Mouse (Mus musculus) ES-Bruce4 (cell line): ENCODE measurements around the gene Slmap. TPM values are rescaled to one million over a fixed set of nuclear protein-coding genes. Genes with fewer than 3 reads are reported as not detected.
"Not testable (repeated sequence)": the region's sequence is repeated elsewhere in the genome, so short reads cannot be mapped to it uniquely, and the experiment has no call there.

ENCODE experiments used
- H3K27ac ChIP-seq: 2 replicates; pipeline ENCODE4 v1.5.1; 2012; ENCODE audit warnings: low read length, inconsistent platforms; ENCODE audit not compliant: insufficient read depth
- H3K27me3 ChIP-seq: 2 replicates; pipeline ENCODE4 v1.6.1; 2012; ENCODE audit warnings: mild to moderate bottlenecking, low read length, inconsistent platforms; ENCODE audit not compliant: control insufficient read depth, poor library complexity, insufficient read depth, severe bottlenecking
- H3K36me3 ChIP-seq: 2 replicates; pipeline ENCODE4 v1.6.1; 2012; ENCODE audit warnings: inconsistent platforms, mild to moderate bottlenecking, low read length, moderate library complexity; ENCODE audit not compliant: control insufficient read depth, poor library complexity, insufficient read depth, severe bottlenecking
- H3K4me1 ChIP-seq: one replicate; pipeline ENCODE4 v1.8.1; 2011; ENCODE audit warnings: low read length; ENCODE audit not compliant: control insufficient read depth, insufficient read depth
- H3K4me3 ChIP-seq: 2 replicates; pipeline ENCODE4 v1.5.1; 2011; ENCODE audit warnings: low read depth, mild to moderate bottlenecking, low read length
- H3K9ac ChIP-seq: 2 replicates; pipeline ENCODE4 v1.6.1; 2012; ENCODE audit warnings: low read depth, mild to moderate bottlenecking, inconsistent platforms; ENCODE audit not compliant: poor library complexity, severe bottlenecking
- H3K9me3 ChIP-seq: replicated peaks from 2 replicates; pipeline ENCODE4 v1.6.1; 2012; ENCODE audit warnings: mild to moderate bottlenecking, low read length, inconsistent platforms; ENCODE audit not compliant: control insufficient read depth, poor library complexity, insufficient read depth, severe bottlenecking
- CTCF ChIP-seq: IDR thresholded peaks from one replicate; pipeline ENCODE4 v1.8.1; 2011; ENCODE audit warnings: low read depth, low read length
- EP300 ChIP-seq: IDR thresholded peaks from 2 replicates; pipeline ENCODE4 v1.6.1; 2011; ENCODE audit warnings: low read depth, low read length; ENCODE audit not compliant: insufficient read depth
- POLR2A ChIP-seq: IDR thresholded peaks from one replicate; pipeline ENCODE4 v1.8.1; 2011; ENCODE audit warnings: low read length; ENCODE audit not compliant: insufficient read depth
- polyA plus RNA-seq: library from polyadenylated mRNA; stranded (reverse); fragments of >200 nt; gene quantifications from 2 replicates; pipeline ENCODE4 v1.2.4, GENCODE M21; 2011; ENCODE audit warnings: low read depth; ENCODE audit not compliant: missing spikeins, insufficient read depth, insufficient read length

The Slmap gene
- polyA plus RNA-seq: 129 and 145 TPM in 2 replicates

GRCm38 (mm10) chr14:26534757-26535479 lies at the start of gene Slmap:
TSS of gene Slmap (minus strand) at chr14:26534931.
- Histone ChIP-seq H3K36me3 (no peaks in the 10 kb centered on the region), H3K9ac (peak within 1 kb of the TSS; percentile 87), H3K4me3 (peak within 1 kb of the TSS; percentile 62), H3K27me3 (no peaks in the 10 kb centered on the region), H3K9me3 (no peaks in the 10 kb centered on the region), H3K27ac (no peak within 1 kb of the TSS), H3K4me1 (no peaks in the 10 kb centered on the region)
- 0 out of 2 replicates have a peak, but pooled peaks have one; percentile 43 for TF ChIP-seq EP300
- peak; percentile 47 for TF ChIP-seq POLR2A
- TF ChIP-seq CTCF: no peak

GRCm38 (mm10) chr14:26583645-26584044 lies 48.9 kb upstream of the Slmap start:
- no peaks in the 10 kb centered on the region for H3K4me1 ChIP-seq
- no peaks in the 10 kb centered on the region for H3K36me3 ChIP-seq
- TF ChIP-seq POLR2A: no peak
- TF ChIP-seq CTCF: no peak
- TF ChIP-seq EP300: no peak
- H3K27me3 ChIP-seq: no peaks in the 10 kb centered on the region
- no peak overlapping the region for H3K4me3 ChIP-seq
- H3K9ac ChIP-seq: no peak overlapping the region
- H3K9me3 ChIP-seq: no peaks in the 10 kb centered on the region
- H3K27ac ChIP-seq: no peak overlapping the region

- H3K9me3 ChIP-seq: no peaks in the 10 kb centered on the region
- no peaks in the 10 kb centered on the region for H3K27me3 ChIP-seq
- TF ChIP-seq POLR2A (peak; percentile 51), CTCF (no peak), EP300 (0 out of 2 replicates have a peak, but pooled peaks have one; percentile 16)
- H3K9ac ChIP-seq: peak overlapping the region; percentile 77
- peak overlapping the region; percentile 76 for H3K4me3 ChIP-seq
- no peaks in the 10 kb centered on the region for H3K4me1 ChIP-seq
- no peaks in the 10 kb centered on the region for H3K36me3 ChIP-seq
- H3K27ac ChIP-seq: peak overlapping the region; percentile 27
Measured at GRCm38 (mm10) chr14:26579346-26580343, 44.9 kb upstream of the Slmap start.

- H3K9me3 ChIP-seq: no peaks in the 10 kb centered on the region
- no peak for TF ChIP-seq CTCF
- no peak for TF ChIP-seq POLR2A
- TF ChIP-seq EP300: no peak
- H3K9ac ChIP-seq: peak overlapping the region; percentile 77; the same call in 1 of the 2 replicates
- H3K27me3 ChIP-seq: no peaks in the 10 kb centered on the region
- peak overlapping the region; percentile 8; the same call in 1 of the 2 replicates for H3K27ac ChIP-seq
- H3K4me3 ChIP-seq: no peak overlapping the region
- H3K4me1 ChIP-seq: no peaks in the 10 kb centered on the region
- no peaks in the 10 kb centered on the region for H3K36me3 ChIP-seq
Measured at GRCm38 (mm10) chr14:26578791-26579191, 44.1 kb upstream of the Slmap start.

GRCm38 (mm10) chr14:26576255-26576780 lies 41.6 kb upstream of the Slmap start:
- no peak overlapping the region for H3K9ac ChIP-seq
- H3K27ac ChIP-seq: no peak overlapping the region
- H3K4me3 ChIP-seq: no peak overlapping the region
- H3K9me3 ChIP-seq: no peaks in the 10 kb centered on the region
- H3K27me3 ChIP-seq: no peaks in the 10 kb centered on the region
- no peaks in the 10 kb centered on the region for H3K36me3 ChIP-seq
- TF ChIP-seq CTCF: no peak
- no peak for TF ChIP-seq POLR2A
- no peak for TF ChIP-seq EP300
- H3K4me1 ChIP-seq: no peaks in the 10 kb centered on the region

GRCm38 (mm10) chr14:26573556-26573955 lies 38.8 kb upstream of the Slmap start, which contains the start of gene Dennd6a:
TSS of gene Dennd6a (plus strand) at chr14:26573856.
- not testable (repeated sequence) for H3K9me3 ChIP-seq, H3K27ac ChIP-seq, H3K36me3 ChIP-seq, H3K4me3 ChIP-seq, H3K27me3 ChIP-seq, H3K4me1 ChIP-seq, H3K9ac ChIP-seq
